Mouse (Mus musculus): ENCODE results near the gene Wfdc9.

DNA sequence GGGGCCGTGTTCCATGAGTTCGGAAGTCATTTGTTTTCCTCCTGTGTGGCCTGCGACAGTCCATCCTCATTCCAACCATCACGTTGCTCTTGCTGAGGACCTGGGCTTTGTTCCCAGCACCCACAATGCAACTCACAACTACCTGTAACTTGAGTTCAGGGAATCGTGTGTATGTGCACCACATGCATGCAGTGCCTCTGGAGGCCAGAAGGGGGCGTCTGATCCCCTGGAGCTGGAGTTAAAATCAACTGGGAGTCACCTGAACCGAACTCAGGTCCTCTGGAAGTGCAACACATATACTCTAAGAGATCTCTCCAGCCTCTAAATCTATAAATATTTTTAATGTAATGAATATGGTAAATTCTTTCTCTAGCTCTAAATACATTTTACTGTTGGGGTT, 19.7 kb upstream of the Wfdc9 start:
- TF ChIP-seq POLR2A (IDR thresholded peaks at IDR 0.05; ENCODE audit: low read depth, low read length) (no peak), CTCF (IDR thresholded peaks at IDR 0.05; ENCODE audit: extremely low read depth, insufficient read length, insufficient replicate concordance, low read depth, low read length) (peak; percentile 48; the same call in 1 of the 2 replicates)
